ENCODE assay signal across 8 mouse cellular contexts in genomic region chr10:80160455-80161371, GRCm38 (mm10). TPM values are rescaled to one million over a fixed set of nuclear protein-coding genes. Genes with fewer than 3 reads are reported as not detected.
DNase-seq lines count a peak whose midpoint lies in the region; ATAC-seq and TF ChIP-seq lines count a peak whose summit lies in the region.

No protein-coding gene starts in this region.

- 12% methylated on average over 32 of the region's 33 CpGs for WGBS in thymus, adult 2 months
- WGBS in embryonic facial prominence, embryonic 10.5 days: 1% methylated on average over 33 of the region's 33 CpGs

- 0 out of 2 replicates have a peak, but pooled peaks have one; percentile 25 for TF ChIP-seq POLR2A in thymus, adult 2 months (IDR thresholded peaks at IDR 0.05; ENCODE audit: control insufficient read depth, extremely low read depth, insufficient read depth, low read length, poor library complexity)

- no peaks in the 10 kb centered on the region for H3K9me3 ChIP-seq in embryonic facial prominence, embryonic 10.5 days

- H3K27ac ChIP-seq in thymus, adult 2 months (ENCODE audit: control insufficient read depth, insufficient read depth, low read length): peak overlapping the region; percentile 83
- H3K27ac ChIP-seq in embryonic facial prominence, embryonic 10.5 days (replicated peaks): peak overlapping the region; percentile 94

- H3K36me3 ChIP-seq in thymus, adult 2 months (ENCODE audit: control insufficient read depth, insufficient read depth, low read length): peaks cover 18% of the 10 kb centered on the region
- H3K36me3 ChIP-seq in embryonic facial prominence, embryonic 10.5 days (replicated peaks): peaks cover 30% of the 10 kb centered on the region

- peak overlapping the region; percentile 43 for H3K4me3 ChIP-seq in thymus, adult 2 months (ENCODE audit: control insufficient read depth, insufficient read depth, low read length)
- H3K4me3 ChIP-seq in embryonic facial prominence, embryonic 10.5 days: peak overlapping the region; percentile 59

- no peak; the same call in 1 of the 2 replicates for ATAC-seq in megakaryocyte progenitor cell, adult 5-6 weeks (replicated peaks; ENCODE audit: poor library complexity)

- H3K27me3 ChIP-seq in thymus, adult 2 months (ENCODE audit: control insufficient read depth, insufficient read depth, low read length): no peaks in the 10 kb centered on the region
- no peaks in the 10 kb centered on the region for H3K27me3 ChIP-seq in embryonic facial prominence, embryonic 10.5 days (replicated peaks; ENCODE audit: low read depth, poor library complexity, severe bottlenecking)

- peak; percentile 50 for DNase-seq in thymus, adult 2 months
- no peak for DNase-seq in thymus, postnatal 10 days (ENCODE audit: low spot score in 2 of 2)
- peak; percentile 83 for DNase-seq in embryonic facial prominence, embryonic 10.5 days (ENCODE audit: low spot score)
- peak; percentile 91 to 93 for DNase-seq in heart, adult 9 months (ENCODE audit: low spot score in 2 of 2)
- DNase-seq in kidney, adult 9 months: peak; percentile 99
- peak; percentile 95 for DNase-seq in lung, postnatal 10 days
- DNase-seq in right cerebral cortex, postnatal 4 days: peak; percentile 64

- no peak for TF ChIP-seq CTCF in thymus, adult 2 months (IDR thresholded peaks at IDR 0.05; ENCODE audit: borderline replicate concordance, control insufficient read depth, extremely low read depth, insufficient read depth, low read length, poor library complexity)

- H3K4me1 ChIP-seq in thymus, adult 2 months (replicated peaks; ENCODE audit: control insufficient read depth, insufficient read depth, low read length): peaks cover 83% of the 10 kb centered on the region
- peaks cover 99% of the 10 kb centered on the region for H3K4me1 ChIP-seq in embryonic facial prominence, embryonic 10.5 days

RNA-seq across cellular contexts. Expression of gene Cirbp, which starts 5.1 kb away (rescaled TPM):
- polyA plus RNA-seq in thymus, adult 2 months (2012; rRNA removed): 173 and 193 TPM in 2 replicates
- polyA plus RNA-seq in embryonic facial prominence, embryonic 10.5 days (2016; fragmentation: Nextera tagmentation; extraction: Ambion mirVana): 93.2 and 110 TPM in 2 replicates
- 16.1 and 18.4 TPM in 2 replicates for total RNA-seq in megakaryocyte progenitor cell, adult 5-6 weeks (2015)
- total RNA-seq in megakaryocyte progenitor cell, adult 5-6 weeks (2017): 35.4 and 60.4 TPM in 2 replicates

RNA-seq across cellular contexts. Expression of gene 1600002K03Rik, which starts 12.0 kb away (rescaled TPM):
- polyA plus RNA-seq in thymus, adult 2 months (2012; rRNA removed): 11.1 and 14.8 TPM in 2 replicates
- 10.8 and 12.0 TPM in 2 replicates for polyA plus RNA-seq in embryonic facial prominence, embryonic 10.5 days (2016; fragmentation: Nextera tagmentation; extraction: Ambion mirVana)
- total RNA-seq in megakaryocyte progenitor cell, adult 5-6 weeks (2015): 17.2 and 18.2 TPM in 2 replicates
- total RNA-seq in megakaryocyte progenitor cell, adult 5-6 weeks (2017): 13.4 and 13.5 TPM in 2 replicates

RNA-seq across cellular contexts. Expression of gene Midn, which starts 12.6 kb away (rescaled TPM):
- polyA plus RNA-seq in thymus, adult 2 months (2012; rRNA removed): 342 and 374 TPM in 2 replicates
- polyA plus RNA-seq in embryonic facial prominence, embryonic 10.5 days (2016; fragmentation: Nextera tagmentation; extraction: Ambion mirVana): 22.2 TPM in 2 replicates
- 21.4 and 22.2 TPM in 2 replicates for total RNA-seq in megakaryocyte progenitor cell, adult 5-6 weeks (2015)
- 12.7 and 17.9 TPM in 2 replicates for total RNA-seq in megakaryocyte progenitor cell, adult 5-6 weeks (2017)

RNA-seq across cellular contexts. Expression of gene Efna2, which starts 18.6 kb away (rescaled TPM):
- polyA plus RNA-seq in thymus, adult 2 months (2012; rRNA removed): 3.1 and 3.6 TPM in 2 replicates
- 45.2 and 50.1 TPM in 2 replicates for polyA plus RNA-seq in embryonic facial prominence, embryonic 10.5 days (2016; fragmentation: Nextera tagmentation; extraction: Ambion mirVana)
- 0.54 TPM in 1 of 2 replicates, not detected in the other for total RNA-seq in megakaryocyte progenitor cell, adult 5-6 weeks (2015)
- 0.37 TPM in 1 of 2 replicates, not detected in the other for total RNA-seq in megakaryocyte progenitor cell, adult 5-6 weeks (2017)

RNA-seq across cellular contexts. Expression of gene Cbarp, which starts 20.1 kb away (rescaled TPM):
- 34.0 and 37.7 TPM in 2 replicates for polyA plus RNA-seq in thymus, adult 2 months (2012; rRNA removed)
- polyA plus RNA-seq in embryonic facial prominence, embryonic 10.5 days (2016; fragmentation: Nextera tagmentation; extraction: Ambion mirVana): 4.9 and 8.5 TPM in 2 replicates
- 3.8 and 4.8 TPM in 2 replicates for total RNA-seq in megakaryocyte progenitor cell, adult 5-6 weeks (2015)
- 2.0 and 2.2 TPM in 2 replicates for total RNA-seq in megakaryocyte progenitor cell, adult 5-6 weeks (2017)

Comparison
In these comparisons a context has a peak if more than half of its experiments do, and no peak if none do; other contexts are left out.
1. DNase-seq: peak in thymus, adult 2 months (single experiment), embryonic facial prominence, embryonic 10.5 days (single experiment), heart, adult 9 months (2 of 2), kidney, adult 9 months (single experiment), lung, postnatal 10 days (single experiment) and right cerebral cortex, postnatal 4 days (single experiment); none in thymus, postnatal 10 days (0 of 2).
2. RNA of gene Midn, which starts 12.6 kb away (polyA plus RNA-seq): 342 to 374 TPM in thymus, adult 2 months; 22.2 TPM in embryonic facial prominence, embryonic 10.5 days; every median in the first group is over 10 times any median in the second.